Comparison of ENCODE assay signal across 8 mouse cellular contexts in the genomic region with DNA sequence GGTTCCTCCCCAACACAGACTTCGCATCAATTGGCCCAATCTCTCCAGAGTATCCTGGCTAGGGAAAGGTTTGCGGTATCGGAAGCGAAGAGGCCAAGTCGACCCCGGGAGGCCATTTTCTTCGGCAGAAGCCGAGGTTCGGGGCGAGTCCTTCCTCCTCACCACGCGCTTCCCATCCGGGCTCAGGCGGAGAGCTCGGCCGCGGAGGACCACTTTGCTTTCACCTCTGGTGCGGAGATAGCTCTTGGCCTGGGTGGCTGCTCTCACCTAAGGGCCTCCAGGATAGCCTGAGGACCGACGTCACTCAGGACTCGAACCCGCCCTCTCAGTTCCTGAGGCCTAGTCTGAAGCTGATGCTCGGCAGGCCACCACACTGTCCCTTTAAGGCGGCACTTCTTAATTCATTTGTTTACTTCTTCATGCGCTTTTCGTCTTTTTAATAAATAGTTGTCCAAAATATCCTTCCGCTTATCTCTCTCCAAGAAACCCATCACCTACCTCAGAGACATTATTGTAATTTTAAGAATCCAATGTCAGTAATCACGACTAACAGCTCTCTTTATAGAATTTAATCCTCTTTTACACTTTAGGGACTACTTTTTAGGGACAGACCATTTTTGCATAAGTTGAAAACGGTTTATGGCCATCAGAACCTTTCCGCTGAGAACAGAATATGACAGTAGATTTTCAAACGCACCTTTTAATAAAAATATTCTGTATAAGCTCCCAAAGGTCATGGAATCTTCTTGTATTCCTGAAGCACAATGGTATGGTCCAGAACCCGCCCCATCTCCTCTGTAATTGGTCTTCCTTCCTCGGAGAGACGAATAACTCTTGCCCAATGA. TPM values are rescaled to one million over a fixed set of nuclear protein-coding genes. Genes with fewer than 3 reads are reported as not detected.
A peak's percentile ranks its signal among the peaks of the same experiment; 100 is the strongest.
DNase-seq lines count a peak whose midpoint lies in the region; ATAC-seq lines count a peak whose summit lies in the region.

No protein-coding gene starts in this region.

- ATAC-seq in heart, embryonic 15.5 days (replicated peaks; ENCODE audit: insufficient number of reproducible peaks, insufficient read depth, low FRiP score, low read depth) = peak; percentile 70
- ATAC-seq in liver, embryonic 16.5 days (ENCODE audit: low read depth) = peak; percentile 72
- ATAC-seq in neural tube, embryonic 14.5 days (ENCODE audit: low read depth) = peak; percentile 79

- peaks cover 46% of the 10 kb centered on the region for H3K27me3 ChIP-seq in forebrain, embryonic 10.5 days (ENCODE audit: poor library complexity, severe bottlenecking)
- H3K27me3 ChIP-seq in heart, embryonic 15.5 days = no peaks in the 10 kb centered on the region
- H3K27me3 ChIP-seq in liver, embryonic 16.5 days (ENCODE audit: control insufficient read depth, insufficient read depth, low read depth, low read length) = no peaks in the 10 kb centered on the region
- H3K27me3 ChIP-seq in neural tube, embryonic 14.5 days (ENCODE audit: control insufficient read depth, insufficient read depth, low read length) = peaks cover 4% of the 10 kb centered on the region

- no peaks in the 10 kb centered on the region for H3K36me3 ChIP-seq in forebrain, embryonic 10.5 days (replicated peaks)
- no peaks in the 10 kb centered on the region for H3K36me3 ChIP-seq in heart, embryonic 15.5 days
- no peaks in the 10 kb centered on the region for H3K36me3 ChIP-seq in liver, embryonic 16.5 days (ENCODE audit: control insufficient read depth, insufficient read depth)
- no peaks in the 10 kb centered on the region for H3K36me3 ChIP-seq in neural tube, embryonic 14.5 days (ENCODE audit: control insufficient read depth, insufficient read depth, low read length)

- 1% methylated on average over 34 of the region's 34 CpGs for WGBS in forebrain, embryonic 10.5 days
- 1% methylated on average over 34 of the region's 34 CpGs for WGBS in heart, embryonic 15.5 days
- WGBS in liver, embryonic 16.5 days (ENCODE audit: insufficient replicate concordance) = under 1% methylated on average over 34 of the region's 34 CpGs
- WGBS in neural tube, embryonic 14.5 days = under 1% methylated on average over 34 of the region's 34 CpGs

- DNase-seq in CD8-positive naive resting alpha-beta T cell, adult 2 months (ENCODE audit: low read depth in 2 of 2, low spot score in 2 of 2) = peak; percentile 73 to 76
- peak; percentile 76 for DNase-seq in c-Kit-negative CD71-positive TER-119-positive erythroid progenitor cells, embryonic 14.5 days (ENCODE audit: low read depth, low spot score)
- peak; percentile 80 for DNase-seq in forebrain, embryonic 10.5 days (ENCODE audit: extremely low spot score, low spot score)
- peak; percentile 86 to 94 for DNase-seq in kidney, postnatal 25 days
- peak; percentile 80 for DNase-seq in testis, postnatal 10 days (ENCODE audit: low spot score)

- H3K9me3 ChIP-seq in forebrain, embryonic 10.5 days = no peaks in the 10 kb centered on the region
- no peaks in the 10 kb centered on the region for H3K9me3 ChIP-seq in heart, embryonic 15.5 days (replicated peaks)
- no peaks in the 10 kb centered on the region for H3K9me3 ChIP-seq in liver, embryonic 16.5 days (replicated peaks; ENCODE audit: control insufficient read depth, low read length)
- H3K9me3 ChIP-seq in neural tube, embryonic 14.5 days (ENCODE audit: control insufficient read depth, low read length) = no peaks in the 10 kb centered on the region

- H3K27ac ChIP-seq in forebrain, embryonic 10.5 days = peak overlapping the region; percentile 96
- peak overlapping the region; percentile 85 for H3K27ac ChIP-seq in heart, embryonic 15.5 days
- H3K27ac ChIP-seq in liver, embryonic 16.5 days (ENCODE audit: low read length) = peak overlapping the region; percentile 95
- H3K27ac ChIP-seq in neural tube, embryonic 14.5 days (ENCODE audit: low read depth, low read length) = peak overlapping the region; percentile 90

- peak overlapping the region; percentile 70 for H3K4me3 ChIP-seq in forebrain, embryonic 10.5 days
- peak overlapping the region; percentile 61 for H3K4me3 ChIP-seq in heart, embryonic 15.5 days
- peak overlapping the region; percentile 74 for H3K4me3 ChIP-seq in liver, embryonic 16.5 days (ENCODE audit: low read depth, low read length)
- H3K4me3 ChIP-seq in neural tube, embryonic 14.5 days (ENCODE audit: low read depth, low read length) = peak overlapping the region; percentile 59

- H3K4me1 ChIP-seq in forebrain, embryonic 10.5 days = peaks cover 64% of the 10 kb centered on the region
- H3K4me1 ChIP-seq in heart, embryonic 15.5 days (replicated peaks) = peaks cover 49% of the 10 kb centered on the region
- H3K4me1 ChIP-seq in liver, embryonic 16.5 days (ENCODE audit: control insufficient read depth, low read depth, low read length) = peaks cover 31% of the 10 kb centered on the region
- H3K4me1 ChIP-seq in neural tube, embryonic 14.5 days (ENCODE audit: control insufficient read depth, insufficient read depth, low read length) = peaks cover 12% of the 10 kb centered on the region

- H3K9ac ChIP-seq in heart, embryonic 15.5 days = peak overlapping the region; percentile 67
- H3K9ac ChIP-seq in liver, embryonic 16.5 days (ENCODE audit: low read depth, low read length) = peak overlapping the region; percentile 87
- H3K9ac ChIP-seq in neural tube, embryonic 14.5 days (replicated peaks; ENCODE audit: low read depth, low read length) = peak overlapping the region; percentile 74

- H3K4me2 ChIP-seq in heart, embryonic 15.5 days = peak overlapping the region; percentile 71
- H3K4me2 ChIP-seq in liver, embryonic 16.5 days (ENCODE audit: low read depth, low read length) = peak overlapping the region; percentile 64
- peak overlapping the region; percentile 78 for H3K4me2 ChIP-seq in neural tube, embryonic 14.5 days (ENCODE audit: low read depth, low read length)

RNA-seq across cellular contexts. Expression of a gene that starts 0.6 kb away (rescaled TPM):
- 1.8 and 2.0 TPM in 2 replicates for polyA plus RNA-seq in forebrain, embryonic 10.5 days (2016; fragmentation: Nextera tagmentation; extraction: Ambion mirVana)
- polyA plus RNA-seq in heart, embryonic 15.5 days (2015; fragmentation: Nextera tagmentation; extraction: Ambion mirVana) = 2.6 and 3.0 TPM in 2 replicates
- 1.7 and 1.9 TPM in 2 replicates for polyA plus RNA-seq in liver, embryonic 16.5 days (2015; fragmentation: Nextera tagmentation; extraction: Ambion mirVana)
- polyA plus RNA-seq in neural tube, embryonic 14.5 days (2014; fragmentation: Nextera tagmentation; extraction: Ambion mirVana) = 5.8 and 6.1 TPM in 2 replicates

RNA-seq across cellular contexts. Expression of a gene that starts 13.9 kb away (rescaled TPM):
- polyA plus RNA-seq in forebrain, embryonic 10.5 days (2016; fragmentation: Nextera tagmentation; extraction: Ambion mirVana) = 6.6 and 7.5 TPM in 2 replicates
- 18.5 and 23.7 TPM in 2 replicates for polyA plus RNA-seq in heart, embryonic 15.5 days (2015; fragmentation: Nextera tagmentation; extraction: Ambion mirVana)
- 51.3 and 54.4 TPM in 2 replicates for polyA plus RNA-seq in liver, embryonic 16.5 days (2015; fragmentation: Nextera tagmentation; extraction: Ambion mirVana)
- 8.1 and 8.2 TPM in 2 replicates for polyA plus RNA-seq in neural tube, embryonic 14.5 days (2014; fragmentation: Nextera tagmentation; extraction: Ambion mirVana)

RNA-seq across cellular contexts. Expression of a gene that starts 13.9 kb away (rescaled TPM):
- polyA plus RNA-seq in forebrain, embryonic 10.5 days (2016; fragmentation: Nextera tagmentation; extraction: Ambion mirVana) = 1.5 and 1.7 TPM in 2 replicates
- polyA plus RNA-seq in heart, embryonic 15.5 days (2015; fragmentation: Nextera tagmentation; extraction: Ambion mirVana) = 11.0 and 11.8 TPM in 2 replicates
- polyA plus RNA-seq in liver, embryonic 16.5 days (2015; fragmentation: Nextera tagmentation; extraction: Ambion mirVana) = 0.40 and 0.58 TPM in 2 replicates
- polyA plus RNA-seq in neural tube, embryonic 14.5 days (2014; fragmentation: Nextera tagmentation; extraction: Ambion mirVana) = 1.3 and 1.4 TPM in 2 replicates

RNA-seq across cellular contexts. Expression of a gene that starts 16.8 kb away (rescaled TPM):
- 7.2 and 7.6 TPM in 2 replicates for polyA plus RNA-seq in forebrain, embryonic 10.5 days (2016; fragmentation: Nextera tagmentation; extraction: Ambion mirVana)
- 5.5 and 6.4 TPM in 2 replicates for polyA plus RNA-seq in heart, embryonic 15.5 days (2015; fragmentation: Nextera tagmentation; extraction: Ambion mirVana)
- polyA plus RNA-seq in liver, embryonic 16.5 days (2015; fragmentation: Nextera tagmentation; extraction: Ambion mirVana) = 5.2 and 5.7 TPM in 2 replicates
- 24.4 and 29.8 TPM in 2 replicates for polyA plus RNA-seq in neural tube, embryonic 14.5 days (2014; fragmentation: Nextera tagmentation; extraction: Ambion mirVana)

RNA-seq across cellular contexts. Expression of a gene that starts 55.5 kb away (rescaled TPM):
- 0.47 and 0.81 TPM in 2 replicates for polyA plus RNA-seq in forebrain, embryonic 10.5 days (2016; fragmentation: Nextera tagmentation; extraction: Ambion mirVana)
- polyA plus RNA-seq in heart, embryonic 15.5 days (2015; fragmentation: Nextera tagmentation; extraction: Ambion mirVana) = 1.5 and 4.6 TPM in 2 replicates
- 5.2 and 6.3 TPM in 2 replicates for polyA plus RNA-seq in liver, embryonic 16.5 days (2015; fragmentation: Nextera tagmentation; extraction: Ambion mirVana)
- polyA plus RNA-seq in neural tube, embryonic 14.5 days (2014; fragmentation: Nextera tagmentation; extraction: Ambion mirVana) = 5.1 and 9.2 TPM in 2 replicates

Comparison
In these comparisons a context has a peak if more than half of its experiments do, and no peak if none do; other contexts are left out.
1. Peak in every context shown above with its lines: DNase-seq, ATAC-seq, H3K4me3 ChIP-seq and H3K27ac ChIP-seq.